Mouse (Mus musculus) embryo, embryonic 9.5 days (tissue): Measurements from ENCODE around the gene C2cd5.
A peak's percentile ranks its signal among the peaks of the same experiment; 100 is the strongest.

Experiments
- DNase-seq: peaks from one replicate; pipeline ENCODE4 v3.0.0-alpha.2; 2017; ENCODE audit errors: extremely low spot score

Gene C2cd5

DNA sequence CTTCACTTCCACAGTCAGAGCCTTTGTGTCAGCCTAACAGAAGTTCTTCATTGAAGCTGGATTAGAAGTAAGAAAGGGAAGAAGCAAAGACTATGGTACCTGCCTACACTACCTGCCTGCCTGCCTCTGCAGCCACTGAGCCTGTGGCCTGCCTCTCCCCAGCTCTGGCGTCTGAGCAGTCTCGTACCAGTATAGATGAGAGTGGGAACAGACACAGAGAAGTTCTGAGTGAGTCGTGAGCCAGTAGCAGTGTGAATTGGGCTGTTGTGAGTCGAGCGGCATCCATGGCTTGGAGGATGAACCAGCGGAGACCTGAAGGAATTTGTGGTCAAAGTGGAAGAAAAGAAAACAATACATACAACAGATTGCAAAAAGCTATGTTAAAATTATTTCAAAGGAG is 26.5 kb downstream of the C2cd5 start:
- no peak for DNase-seq

DNA sequence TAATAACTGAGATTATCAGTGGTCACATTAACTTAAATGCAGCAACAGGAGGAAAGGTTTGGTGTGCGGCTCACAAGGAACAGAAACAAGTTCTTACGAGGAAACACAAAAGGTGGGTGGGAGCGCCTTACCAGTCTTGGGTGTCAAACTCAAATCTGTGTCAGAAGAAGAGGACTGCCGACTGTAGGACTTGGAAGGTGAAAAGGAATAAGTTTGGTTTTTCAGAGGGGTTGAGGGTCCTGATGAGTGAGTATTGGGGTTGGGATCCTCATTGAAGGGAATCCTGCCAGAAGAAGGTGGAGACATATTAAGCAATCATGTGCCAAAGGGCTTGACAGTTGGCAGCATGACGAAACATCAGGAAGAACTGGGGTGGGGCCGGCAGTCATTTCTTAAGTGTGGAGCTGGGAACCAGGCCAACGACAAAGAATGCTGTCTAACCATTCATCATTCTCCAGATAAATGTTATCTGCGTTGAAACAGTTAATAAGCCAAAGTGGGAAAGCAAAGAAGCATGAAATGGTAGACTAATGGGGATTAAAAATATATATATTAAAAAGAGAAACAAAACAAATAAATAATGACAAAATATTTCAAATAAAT is 27.4 kb downstream of the C2cd5 start:
- no peak for DNase-seq

DNA sequence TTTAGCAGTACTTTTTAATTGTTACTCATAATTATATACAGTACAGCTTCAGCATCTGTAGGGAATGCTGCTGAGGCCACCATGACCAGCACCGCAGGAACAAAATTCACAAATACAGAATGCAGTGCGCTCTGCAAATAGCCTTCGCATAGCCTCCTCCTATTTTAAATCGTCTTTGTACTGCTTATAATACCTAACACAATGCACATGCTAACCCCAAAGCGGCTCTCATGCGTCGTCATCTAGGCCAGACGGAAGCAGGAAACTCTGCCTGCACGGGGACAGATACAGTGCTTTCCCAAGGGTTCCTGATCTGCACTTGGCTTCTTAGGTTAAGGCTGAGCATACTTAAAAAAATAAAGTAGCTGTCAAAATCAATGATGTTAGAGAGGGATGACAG is 29.2 kb downstream of the C2cd5 start:
- DNase-seq = no peak

DNA sequence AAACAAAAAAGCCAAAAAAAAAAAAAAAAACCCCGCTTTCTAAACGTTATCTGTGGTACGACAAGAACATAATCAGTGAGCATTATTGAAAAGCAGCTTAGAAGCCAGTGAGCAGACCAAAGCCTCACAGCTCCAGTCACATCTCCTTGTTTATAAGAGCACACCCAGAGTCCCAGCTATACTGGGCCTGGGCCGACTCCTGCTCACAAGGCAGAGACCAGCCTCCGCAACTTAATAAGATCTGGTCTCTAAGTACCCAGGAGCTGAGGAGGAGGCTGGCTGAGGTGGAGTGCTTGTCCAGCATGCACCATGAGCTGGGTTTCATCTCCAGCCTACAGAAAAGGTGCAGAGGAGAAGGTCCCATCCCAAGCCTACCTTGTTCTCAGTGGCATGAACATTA is 29.9 kb downstream of the C2cd5 start:
- DNase-seq = no peak

DNA sequence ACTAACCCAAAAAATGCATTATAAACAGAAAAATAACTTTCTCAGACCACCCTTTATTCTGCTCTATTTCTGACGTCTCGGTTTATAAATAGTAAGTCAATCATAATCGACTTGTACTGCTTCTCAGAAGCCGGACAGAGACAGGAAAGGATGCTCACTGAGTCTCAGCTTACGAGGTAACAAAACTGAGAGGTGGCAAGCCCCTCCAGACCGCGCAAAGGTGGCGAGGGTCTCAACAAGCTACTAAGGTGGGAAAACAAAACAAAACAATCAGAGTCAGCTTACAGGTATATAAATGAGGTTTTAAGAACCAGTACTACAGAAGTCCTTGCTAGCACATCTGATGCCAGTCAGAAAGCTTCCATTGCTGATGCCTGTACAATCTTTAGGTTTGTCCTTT is 30.3 kb downstream of the C2cd5 start:
- no peak for DNase-seq

DNA sequence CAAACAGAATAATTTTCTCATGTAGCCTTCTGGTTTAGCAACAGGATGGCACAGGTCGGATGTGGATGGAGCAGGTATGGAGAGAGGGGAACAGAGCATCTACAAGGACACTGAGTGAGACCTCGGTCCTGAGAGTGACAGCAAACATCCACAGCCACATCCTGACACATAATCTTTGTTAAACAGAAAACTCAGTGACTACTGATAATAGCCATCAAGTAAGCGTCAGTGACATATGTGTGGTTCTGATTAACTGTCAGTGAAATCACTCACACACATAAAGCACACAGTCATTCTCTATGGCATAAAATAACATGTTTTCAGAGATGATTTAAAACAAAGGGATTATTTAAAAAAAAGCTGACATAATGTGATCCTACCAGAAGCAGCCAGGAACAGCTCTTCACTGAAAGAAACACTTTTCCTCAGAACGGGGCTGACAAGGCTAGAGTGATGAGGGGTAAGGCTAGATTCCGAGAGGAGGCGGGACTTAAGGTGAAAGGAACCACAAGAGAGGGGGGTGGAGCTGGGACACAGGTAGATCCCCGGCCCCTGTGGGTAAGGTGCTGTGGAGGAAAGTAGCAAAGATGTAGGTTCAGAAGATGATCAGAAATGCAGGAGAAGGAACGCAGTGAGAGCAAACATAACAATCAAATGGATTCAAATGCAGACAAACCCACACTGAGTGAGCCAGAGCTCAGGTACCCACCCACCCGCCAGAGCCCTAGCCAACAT is 31.6 kb downstream of the C2cd5 start:
- no peak for DNase-seq

DNA sequence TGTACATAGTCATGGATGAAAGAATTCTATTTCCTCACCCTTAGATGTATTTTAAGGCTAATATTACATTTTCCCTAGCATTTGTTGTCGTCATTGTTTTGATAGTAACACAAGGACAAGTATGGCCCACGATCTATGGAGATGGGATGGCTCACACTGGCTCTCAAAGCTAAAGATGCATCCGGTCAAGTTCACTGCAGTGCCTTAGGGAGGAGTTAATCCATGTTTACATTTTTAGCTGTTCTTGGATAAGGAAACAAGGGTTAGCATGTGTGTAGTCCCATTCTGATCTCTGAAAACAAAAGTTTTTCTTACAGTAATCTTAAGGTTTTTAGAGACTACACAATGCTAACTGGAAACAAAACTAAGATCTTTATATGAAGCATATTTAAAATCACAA is 32.3 kb downstream of the C2cd5 start:
- no peak for DNase-seq

DNA sequence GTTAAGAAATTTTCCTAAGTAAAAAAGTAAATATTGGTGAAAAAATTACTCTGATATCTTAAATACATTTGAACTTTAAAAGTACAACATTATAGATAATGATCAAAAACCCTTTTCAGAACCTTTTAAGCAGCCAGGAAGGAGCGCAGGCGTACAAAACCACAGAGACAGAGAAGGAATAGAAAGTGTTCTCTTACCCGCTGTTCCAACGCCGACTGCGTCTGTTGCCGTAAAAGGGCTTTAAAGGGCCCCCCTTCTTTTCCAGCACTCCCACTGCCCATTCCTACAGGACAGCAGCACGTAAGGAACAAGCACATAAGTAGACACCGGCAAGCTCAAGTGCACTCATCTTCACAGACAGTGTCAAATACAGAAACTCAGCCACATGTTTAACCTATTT is 33.1 kb downstream of the C2cd5 start:
- DNase-seq = no peak

DNA sequence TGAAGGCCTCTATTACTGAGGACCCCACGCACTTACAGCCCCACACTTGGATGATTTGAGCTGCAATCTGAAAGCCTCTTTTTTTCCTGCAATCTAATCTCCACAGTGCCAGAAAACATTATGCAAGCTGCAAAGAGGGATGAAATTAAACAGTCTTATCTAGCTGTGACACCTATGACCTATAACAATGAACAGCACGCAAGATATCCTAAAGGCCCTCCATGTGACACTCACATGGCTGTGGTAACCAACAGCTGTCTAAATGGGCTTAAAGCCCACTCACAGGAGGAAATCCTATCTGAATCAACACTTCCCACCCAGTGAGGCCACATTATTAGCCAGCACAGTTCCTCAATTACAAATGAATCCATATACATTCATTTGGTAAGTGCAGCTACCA is 35.9 kb downstream of the C2cd5 start:
- no peak for DNase-seq

DNA sequence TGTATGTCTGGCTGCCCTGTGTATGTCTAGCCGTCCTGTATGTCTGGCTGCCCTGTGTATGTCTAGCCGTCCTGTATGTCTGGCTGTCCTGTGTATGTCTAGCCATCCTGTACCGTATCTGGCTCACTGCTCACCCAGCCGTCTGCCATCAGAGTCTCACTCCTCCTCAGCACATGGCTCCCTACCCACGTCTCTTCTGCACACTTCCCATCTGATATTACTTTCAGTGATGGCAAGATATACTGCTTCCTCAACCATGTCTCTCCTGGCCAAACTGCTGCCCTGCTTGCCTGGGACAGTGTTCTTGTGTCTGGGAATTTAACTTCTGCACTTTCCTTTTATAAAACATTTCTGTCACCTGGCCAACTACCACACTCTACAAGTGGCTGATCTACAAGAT is 42.3 kb downstream of the C2cd5 start:
- no peak for DNase-seq

DNA sequence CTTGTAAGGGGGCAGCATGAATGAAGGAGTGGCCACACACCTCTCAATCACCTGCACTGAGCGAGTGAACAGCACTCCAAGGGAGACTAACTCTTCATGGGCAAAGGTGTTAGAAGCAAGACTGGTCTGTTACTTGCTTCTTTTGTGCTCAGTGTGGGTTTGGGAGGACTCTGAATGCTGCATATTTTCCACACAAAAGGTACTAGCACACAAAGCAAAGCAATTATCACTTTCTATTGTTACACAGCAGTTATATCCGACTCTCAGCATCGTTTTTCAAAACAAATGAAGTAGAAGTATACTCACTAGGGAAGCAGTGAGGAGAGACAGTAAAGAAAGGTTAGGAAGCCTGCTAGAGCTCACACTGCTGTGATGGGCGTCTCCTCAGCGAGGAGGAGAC is 48.4 kb downstream of the C2cd5 start:
- no peak for DNase-seq

DNA sequence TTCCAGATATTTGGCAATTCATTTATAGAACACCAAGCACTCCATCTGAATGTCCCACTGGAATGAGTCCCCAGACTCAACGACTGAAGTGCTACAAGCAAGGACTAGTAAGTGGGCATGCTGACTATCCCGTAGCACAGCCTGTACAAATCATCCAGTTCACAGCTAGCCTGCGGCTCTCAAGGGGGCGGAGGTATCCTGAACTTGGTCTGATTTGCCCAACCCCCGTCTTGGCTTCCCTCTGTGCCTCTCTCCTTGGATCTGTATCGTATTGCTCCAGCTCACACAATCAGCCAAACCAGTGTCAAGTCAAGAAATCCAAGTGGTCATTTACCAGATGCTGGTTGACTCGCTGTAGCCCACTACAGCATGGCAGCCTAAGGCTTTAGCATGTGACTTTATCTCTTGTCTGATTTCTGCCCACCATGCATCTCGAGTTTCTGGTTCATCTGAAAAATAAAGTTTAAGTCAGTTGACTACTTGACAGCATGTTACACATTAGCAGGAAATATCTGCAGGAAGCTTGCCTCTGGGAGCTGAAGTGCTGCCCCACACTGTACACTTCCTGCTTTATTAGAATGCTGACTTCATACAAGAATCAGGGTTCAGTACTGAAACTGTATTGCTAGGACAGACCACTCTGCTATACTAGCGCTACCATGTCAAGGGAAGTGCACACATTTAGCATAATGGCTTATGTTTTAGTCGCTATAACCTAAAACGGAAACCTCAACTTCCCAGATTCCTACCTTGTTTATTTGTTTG is 50.0 kb downstream of the C2cd5 start:
- no peak for DNase-seq

DNA sequence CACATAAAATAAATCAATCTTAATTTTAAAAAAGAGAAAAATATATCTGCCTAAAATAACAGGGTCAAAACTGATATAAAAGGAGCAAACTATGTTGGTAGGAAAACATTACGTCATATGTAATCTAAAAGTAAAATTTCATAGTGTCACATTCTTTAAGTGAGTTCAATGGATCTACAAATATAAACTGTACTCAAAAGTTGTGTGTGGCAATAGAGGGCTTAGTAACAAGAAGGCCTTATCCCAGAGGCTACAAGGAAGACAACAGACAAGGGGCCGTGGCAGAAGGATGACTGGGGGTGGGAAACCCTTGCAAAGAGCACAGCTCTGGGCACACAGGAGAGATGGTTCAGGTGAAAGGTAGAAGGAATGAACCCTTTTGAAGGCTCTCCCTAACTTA is 50.8 kb downstream of the C2cd5 start:
- DNase-seq = no peak

DNA sequence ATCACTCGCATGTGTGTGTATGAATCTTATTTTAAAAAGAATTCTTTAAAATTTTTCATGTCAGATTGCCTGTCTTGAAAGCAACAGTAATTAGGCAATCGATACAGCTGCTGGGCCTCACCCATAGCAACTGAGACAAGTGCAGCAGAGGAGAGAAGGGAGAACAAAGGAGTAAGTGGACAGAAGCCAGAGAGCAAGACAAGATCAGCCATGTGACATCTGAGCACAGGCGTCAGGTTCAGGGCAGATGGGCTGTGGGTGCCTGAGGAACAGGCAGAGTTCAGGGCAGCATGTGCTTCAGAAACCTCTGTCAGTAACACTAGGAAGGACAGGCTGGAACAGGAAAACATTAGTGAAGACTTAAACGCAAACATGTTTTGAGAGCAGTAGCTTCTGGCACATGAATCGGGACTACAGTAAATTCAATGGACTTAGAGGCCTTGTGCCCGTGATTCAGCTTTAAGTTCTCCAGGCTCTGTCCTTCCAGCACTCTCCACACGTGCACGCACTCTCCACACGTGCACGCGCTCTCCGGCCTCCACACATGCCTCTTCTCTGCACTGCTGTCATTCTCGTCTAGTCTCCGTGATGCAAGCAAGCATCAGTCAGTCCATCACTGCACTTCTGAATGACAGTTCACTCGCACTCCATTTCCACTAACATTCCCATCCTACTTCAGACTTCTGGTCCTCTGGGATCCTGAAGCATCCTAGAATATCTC is 52.2 kb downstream of the C2cd5 start:
- DNase-seq = no peak

DNA sequence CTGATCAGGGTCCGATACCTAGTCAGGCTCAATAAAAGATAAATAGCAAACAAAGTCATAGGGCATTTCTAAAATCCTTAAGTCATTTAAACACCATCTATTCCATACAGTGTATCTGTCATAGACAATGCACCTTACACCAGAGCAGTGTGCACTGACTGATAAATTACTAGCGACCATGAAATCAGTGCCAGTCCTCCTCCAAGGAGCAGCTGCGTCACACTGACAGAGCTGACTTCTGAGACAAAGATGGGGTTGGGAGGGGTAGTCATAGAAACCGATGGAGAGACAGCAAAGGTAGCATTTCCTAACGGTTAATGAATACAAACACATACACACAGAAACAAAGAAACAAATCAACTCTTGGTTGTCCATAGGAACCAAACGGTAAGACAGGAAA is 58.4 kb downstream of the C2cd5 start:
- no peak for DNase-seq

DNA sequence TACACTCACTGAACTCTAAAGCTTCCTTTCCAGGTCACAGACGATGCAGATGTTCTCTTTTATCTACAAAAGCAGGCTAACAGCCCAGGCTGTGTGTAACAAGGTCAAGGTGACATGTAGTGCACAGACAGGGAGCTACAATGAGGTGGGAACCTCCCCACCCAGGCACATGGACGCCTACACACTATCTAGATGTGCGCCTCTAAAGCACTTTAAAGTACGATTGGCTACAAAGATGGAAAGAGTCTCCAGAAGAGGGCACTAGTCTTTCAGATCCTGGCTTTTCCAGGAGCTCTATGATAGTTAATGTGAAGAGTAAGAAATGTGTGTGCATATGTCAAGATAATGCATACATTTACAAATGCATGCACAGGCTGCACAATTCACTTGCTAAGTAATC is 64.7 kb downstream of the C2cd5 start:
- DNase-seq = no peak

DNA sequence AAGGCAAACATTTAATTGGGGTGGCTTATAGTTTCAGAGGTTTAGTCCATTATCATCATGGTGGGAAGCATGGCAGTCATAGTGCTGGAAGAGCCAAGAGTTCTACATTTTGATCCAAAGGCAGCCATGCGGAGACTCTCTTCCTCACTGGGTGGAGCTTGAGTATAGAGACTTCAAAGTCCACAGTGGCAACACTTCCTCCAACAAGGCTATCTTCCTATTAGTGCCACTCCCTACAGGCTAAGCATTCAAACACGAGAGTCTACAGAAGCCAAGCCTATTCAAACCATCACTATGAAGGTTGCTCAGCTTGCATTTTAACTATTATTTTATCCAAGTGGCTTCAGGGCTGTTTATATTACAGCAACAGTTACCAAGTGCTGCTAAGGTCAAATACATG is 65.4 kb downstream of the C2cd5 start:
- no peak for DNase-seq

DNA sequence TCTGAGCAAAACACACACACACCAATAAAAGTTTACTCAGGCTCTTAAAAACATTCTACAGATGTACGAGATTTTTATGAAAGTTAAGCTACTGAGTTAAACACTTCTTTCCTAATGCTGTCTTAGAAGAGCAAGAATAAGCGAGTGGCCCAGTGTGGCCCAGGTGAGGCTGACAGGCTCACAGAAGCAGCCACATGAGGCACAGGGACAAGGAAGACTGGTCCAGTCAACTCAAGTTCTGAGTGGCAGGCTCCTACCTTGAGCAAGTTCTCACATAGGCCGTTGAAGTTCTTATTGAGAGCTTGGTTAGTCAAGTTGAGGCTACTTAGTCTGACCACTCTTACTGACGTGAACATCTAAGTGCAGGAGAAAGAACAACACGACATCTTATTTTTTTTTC is 69.4 kb downstream of the C2cd5 start:
- no peak for DNase-seq

DNA sequence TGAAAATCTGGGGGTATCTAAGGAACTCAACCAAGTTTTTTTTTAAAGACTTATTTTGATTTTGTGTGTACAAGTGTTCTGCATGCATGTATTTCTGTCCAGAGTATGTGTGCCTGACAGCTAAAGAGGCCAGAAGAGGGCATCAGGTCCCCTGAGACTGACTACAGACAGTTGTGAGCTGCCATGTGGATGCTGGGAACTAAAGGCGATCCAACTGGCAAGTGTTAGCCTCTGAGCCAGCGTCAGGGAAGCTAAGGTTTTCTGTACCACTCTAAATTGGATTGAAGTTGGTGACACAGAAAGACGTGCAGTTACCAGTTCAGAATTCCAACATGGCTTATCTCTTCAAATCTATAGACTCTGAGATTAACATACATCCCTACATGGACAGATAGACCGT is 72.0 kb downstream of the C2cd5 start:
- DNase-seq = no peak

DNA sequence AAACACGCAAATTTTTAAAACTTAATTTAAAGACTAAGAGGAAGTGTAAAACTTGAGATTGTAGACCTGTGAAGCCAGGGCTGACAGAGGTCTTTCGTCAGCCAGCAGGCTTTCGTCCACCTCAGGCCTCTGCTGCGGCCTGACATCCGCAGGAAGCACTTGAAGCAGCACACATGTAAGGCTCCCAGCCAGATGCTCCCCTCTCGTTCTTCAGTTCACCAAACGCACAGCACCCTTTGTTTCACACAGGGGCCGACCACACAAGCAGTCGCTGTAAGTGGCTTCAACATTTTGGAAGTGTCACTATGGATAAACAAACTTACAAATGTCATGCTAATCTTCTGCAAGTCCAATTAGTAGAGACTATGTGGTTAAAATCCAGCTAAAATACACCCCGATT is 72.5 kb downstream of the C2cd5 start:
- DNase-seq = no peak

DNA sequence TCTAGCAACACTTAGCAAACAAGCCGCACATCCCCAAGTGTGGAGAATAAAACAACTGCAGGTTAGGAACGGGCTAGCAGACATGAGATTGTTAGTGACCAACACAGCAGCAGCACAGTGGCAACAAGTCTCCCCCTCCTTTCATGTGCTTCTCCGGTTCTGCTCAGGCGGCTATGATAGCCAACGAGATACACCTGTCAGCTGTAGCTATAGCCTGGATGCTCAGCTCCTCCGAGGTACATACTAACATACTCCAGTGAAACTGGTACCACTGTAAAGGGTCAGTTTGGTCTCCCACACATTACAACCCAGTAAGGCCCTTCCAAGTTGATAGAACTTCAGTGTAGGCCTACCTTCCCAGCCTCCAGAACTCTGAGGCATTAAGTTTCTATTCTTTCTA is 76.2 kb downstream of the C2cd5 start:
- DNase-seq = no peak

DNA sequence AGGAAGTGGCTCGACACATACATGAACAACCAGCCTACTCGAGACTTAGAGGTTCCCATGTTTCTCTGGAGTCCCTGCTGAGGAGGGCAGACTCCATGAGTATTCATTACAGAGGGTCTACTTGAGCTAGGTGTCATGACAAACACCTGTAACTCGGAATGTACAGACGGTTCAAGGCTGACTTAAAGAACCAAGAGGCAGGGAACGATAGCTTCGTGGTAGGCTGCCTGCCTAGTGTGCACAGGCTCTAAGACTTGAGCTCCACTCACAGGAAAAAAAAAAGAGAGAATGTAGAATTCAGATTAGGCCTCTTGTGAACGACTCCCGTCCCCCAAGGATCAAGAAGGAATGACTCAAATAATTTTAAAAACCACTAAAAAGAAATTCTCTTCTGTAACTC is 78.2 kb downstream of the C2cd5 start:
- no peak for DNase-seq

DNA sequence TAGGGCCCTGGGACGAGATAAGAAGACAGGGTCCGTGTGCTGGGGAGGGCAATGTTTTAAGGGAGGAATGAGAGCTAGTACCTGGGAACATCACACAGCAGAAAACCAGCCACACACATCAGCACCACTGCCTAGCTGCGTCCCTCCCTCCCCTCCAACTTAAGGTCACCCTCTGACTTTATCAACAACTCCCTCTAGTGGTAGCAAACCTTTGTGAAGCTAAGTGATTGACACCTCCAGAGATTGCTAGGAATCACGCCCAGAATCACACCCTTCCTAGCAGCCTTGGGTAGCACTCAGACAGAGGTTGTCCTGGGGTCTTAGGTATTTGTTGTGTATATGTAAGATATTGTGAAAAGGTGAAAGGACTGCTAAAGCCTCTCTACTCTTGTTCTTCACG is 79.3 kb downstream of the C2cd5 start:
- peak; percentile 9 for DNase-seq
